Mouse (Mus musculus) embryonic facial prominence, embryonic 11.5 days (tissue): ENCODE data around the gene Wnt3a. TPM values are rescaled to one million over a fixed set of nuclear protein-coding genes. Genes with fewer than 3 reads are reported as not detected.
A peak's percentile ranks its signal among the peaks of the same experiment; 100 is the strongest.

Source experiments
- ATAC-seq: fragments of 200-750 bp; cut with Nextera tagmentation; replicated peaks from 2 replicates; pipeline ENCODE4 v1.8.0; 2017; ENCODE audit warnings: low read depth; ENCODE audit not compliant: insufficient number of reproducible peaks, low FRiP score, low TSS enrichment
- DNase-seq: peaks from one replicate; pipeline ENCODE4 v3.0.0-alpha.2; 2015; ENCODE audit warnings: low spot score
- H3K27ac ChIP-seq: fragments of 300-500 bp; sonication (generic); replicated peaks from 2 replicates; pipeline ENCODE4 v1.5.1; 2014; ENCODE audit warnings: mild to moderate bottlenecking, low read depth, low read length, control low read depth
- H3K27me3 ChIP-seq: fragments of 300-500 bp; sonication (generic); 2 replicates; pipeline ENCODE4 v1.6.1; 2014; ENCODE audit warnings: mild to moderate bottlenecking, low read length, moderate library complexity, mixed read lengths; ENCODE audit not compliant: control insufficient read depth, insufficient read depth
- H3K36me3 ChIP-seq: fragments of 300-500 bp; sonication (generic); replicated peaks from 2 replicates; pipeline ENCODE4 v1.6.1; 2014; ENCODE audit warnings: low read depth, mild to moderate bottlenecking, low read length, moderate library complexity, mixed read lengths; ENCODE audit not compliant: control insufficient read depth, insufficient read depth
- H3K4me1 ChIP-seq: fragments of 300-500 bp; sonication (generic); 2 replicates; pipeline ENCODE4 v1.6.1; 2014; ENCODE audit warnings: low read length, mixed read lengths; ENCODE audit not compliant: control insufficient read depth, insufficient read depth
- H3K4me2 ChIP-seq: fragments of 300-500 bp; sonication (generic); 2 replicates; pipeline ENCODE4 v1.6.1; 2014; ENCODE audit warnings: low read depth, mild to moderate bottlenecking, control low read depth, low read length, moderate library complexity
- H3K4me3 ChIP-seq: fragments of 300-500 bp; sonication (generic); 2 replicates; pipeline ENCODE4 v1.5.1; 2014; ENCODE audit warnings: low read depth, low read length, control low read depth
- H3K9ac ChIP-seq: fragments of 300-500 bp; sonication (generic); replicated peaks from 2 replicates; pipeline ENCODE4 v1.6.1; 2014; ENCODE audit warnings: mild to moderate bottlenecking, control low read depth, low read length
- H3K9me3 ChIP-seq: fragments of 300-500 bp; sonication (generic); replicated peaks from 2 replicates; pipeline ENCODE4 v1.6.1; 2016; ENCODE audit warnings: mild to moderate bottlenecking, low read length, inconsistent platforms, mixed read lengths; ENCODE audit not compliant: control insufficient read depth
- WGBS: fragments of 180-500 bp; shearing (Covaris S2); extraction: QIAGEN DNeasy Blood & Tissue Kit; methylation state at CpG from one replicate; pipeline ENCODE4 v1.1.7; 2014; 5-methylcytosine and 5-hydroxymethylcytosine counted together
- polyA plus RNA-seq: library from polyadenylated mRNA; unstranded; fragments of >200 nt; fragmentation: Nextera tagmentation; extraction: Ambion mirVana; gene quantifications from 2 replicates; pipeline ENCODE4 v1.2.1, GENCODE M21; 2014

Gene Wnt3a
- polyA plus RNA-seq, 1 experiment from 2014 or later = 0.77 TPM

DNA sequence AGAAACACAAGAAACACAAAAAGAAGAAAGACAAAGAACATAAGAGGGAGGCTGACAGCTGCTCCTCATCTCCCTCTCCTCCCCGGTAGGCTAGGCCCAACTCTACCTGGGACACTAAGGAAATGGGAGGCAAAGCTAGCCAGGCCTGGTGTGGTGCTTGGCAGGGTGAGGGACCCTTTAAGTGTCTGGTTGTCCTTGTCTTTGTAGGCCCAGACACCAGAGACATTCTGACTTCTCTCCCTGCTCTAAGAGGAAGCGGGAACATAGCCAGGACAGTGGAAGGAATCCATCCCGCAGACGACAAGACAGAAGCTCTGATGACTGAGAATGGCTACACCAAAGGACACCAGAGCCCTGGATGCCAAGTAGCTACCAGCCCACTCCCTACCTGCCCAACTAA is 80.5 kb downstream of the Wnt3a start:
- H3K27me3 ChIP-seq = no peaks in the 10 kb centered on the region
- ATAC-seq (no peak), DNase-seq (no peak)
- no peak overlapping the region for H3K27ac ChIP-seq
- no peak overlapping the region for H3K9ac ChIP-seq
- no peak overlapping the region for H3K4me3 ChIP-seq
- H3K9me3 ChIP-seq = no peaks in the 10 kb centered on the region
- 92% methylated on average over 4 of the region's 4 CpGs for WGBS
- H3K36me3 ChIP-seq = peaks cover 3% of the 10 kb centered on the region
- H3K4me2 ChIP-seq = no peak overlapping the region
- H3K4me1 ChIP-seq = peaks cover 3% of the 10 kb centered on the region; the same call in 1 of the 2 replicates

GRCm38 (mm10) chr11:59209580-59209979 is 81.0 kb downstream of the Wnt3a start:
- Histone ChIP-seq H3K9ac (no peak overlapping the region), H3K36me3 (peaks cover 3% of the 10 kb centered on the region), H3K4me1 (peaks cover 3% of the 10 kb centered on the region; the same call in 1 of the 2 replicates), H3K27ac (no peak overlapping the region), H3K4me2 (peak overlapping the region; percentile 77), H3K9me3 (no peaks in the 10 kb centered on the region), H3K4me3 (peak overlapping the region; percentile 90), H3K27me3 (no peaks in the 10 kb centered on the region)
- no peak for DNase-seq
- no peak for ATAC-seq
- 83% methylated on average over 5 of the region's 5 CpGs for WGBS

GRCm38 (mm10) chr11:59209003-59209441 is 81.5 kb downstream of the Wnt3a start:
- 14% methylated on average over 18 of the region's 18 CpGs for WGBS
- peak overlapping the region; percentile 90 for H3K4me3 ChIP-seq
- H3K27ac ChIP-seq = no peak overlapping the region
- no peaks in the 10 kb centered on the region for H3K9me3 ChIP-seq
- peak; percentile 75 for DNase-seq
- peak; percentile 44; the same call in 1 of the 2 replicates for ATAC-seq
- H3K9ac ChIP-seq = peak overlapping the region; percentile 86
- H3K4me2 ChIP-seq = peak overlapping the region; percentile 77
- H3K27me3 ChIP-seq = no peaks in the 10 kb centered on the region
- H3K4me1 ChIP-seq = peaks cover 3% of the 10 kb centered on the region; the same call in 1 of the 2 replicates
- H3K36me3 ChIP-seq = peaks cover 3% of the 10 kb centered on the region

DNA sequence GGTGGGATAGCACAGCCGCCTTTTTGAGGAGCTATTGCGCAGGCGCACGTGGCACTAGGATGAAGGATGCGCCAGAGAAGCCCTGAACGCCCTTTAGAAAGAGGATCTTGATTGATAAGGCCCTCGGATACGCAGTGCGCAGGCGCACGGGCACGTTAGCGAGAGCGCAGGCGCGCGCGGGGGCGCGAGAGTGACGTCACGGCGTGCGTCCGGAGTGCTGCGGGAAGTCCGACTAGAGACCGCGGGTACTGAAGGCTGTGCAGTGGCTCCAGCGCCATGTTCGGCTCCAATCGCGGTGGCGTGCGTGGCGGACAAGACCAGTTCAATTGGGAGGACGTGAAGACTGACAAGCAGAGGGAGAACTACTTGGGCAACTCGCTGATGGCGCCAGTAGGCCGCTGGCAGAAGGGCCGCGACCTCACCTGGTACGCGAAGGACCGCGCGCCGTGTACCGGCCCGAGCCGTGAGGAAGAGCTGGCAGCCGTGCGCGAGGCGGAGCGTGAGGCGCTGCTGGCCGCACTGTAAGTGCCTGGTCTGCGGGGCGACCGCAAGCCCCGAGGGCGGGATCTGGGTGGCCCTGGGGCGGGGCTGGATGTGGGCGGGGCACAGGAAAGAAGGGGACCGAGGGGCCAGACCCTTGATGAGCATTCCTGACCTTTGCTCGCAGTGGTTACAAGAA is 82.3 kb downstream of the Wnt3a start, which contains the start of gene 2310033P09Rik:
TSS of gene 2310033P09Rik (plus strand) at position 169 of the 679 bp plus-strand sequence.
- peak; percentile 62 for ATAC-seq
- Histone ChIP-seq H3K9me3 (no peaks in the 10 kb centered on the region), H3K4me1 (peaks cover 3% of the 10 kb centered on the region; the same call in 1 of the 2 replicates), H3K27me3 (no peaks in the 10 kb centered on the region), H3K4me2 (peak within 1 kb of the TSS; percentile 77), H3K4me3 (peak within 1 kb of the TSS; percentile 90), H3K27ac (peak within 1 kb of the TSS; percentile 89), H3K36me3 (peaks cover 3% of the 10 kb centered on the region), H3K9ac (peak within 1 kb of the TSS; percentile 86)
- under 1% methylated on average over 65 of the region's 67 CpGs for WGBS
- peak; percentile 97 for DNase-seq

GRCm38 (mm10) chr11:59202081-59202995 is 88.2 kb downstream of the Wnt3a start, which contains the start of gene Mrpl55:
Gene Mrpl55, plus strand, starts transcription at chr11:59202486.
- ATAC-seq = peak; percentile 90
- no peaks in the 10 kb centered on the region; the same call in none of the 2 replicates for H3K36me3 ChIP-seq
- under 1% methylated on average over 63 of the region's 63 CpGs for WGBS

GRCm38 (mm10) chr11:59201216-59202002 is 89.1 kb downstream of the Wnt3a start:
- no peak overlapping the region for H3K27ac ChIP-seq
- no peaks in the 10 kb centered on the region for H3K9me3 ChIP-seq
- H3K9ac ChIP-seq = peak overlapping the region; percentile 85
- DNase-seq (no peak), ATAC-seq (no peak)
- no peaks in the 10 kb centered on the region for H3K27me3 ChIP-seq
- H3K4me3 ChIP-seq = peak overlapping the region; percentile 84
- 33% methylated on average over 16 of the region's 16 CpGs for WGBS
- H3K4me1 ChIP-seq = no peaks in the 10 kb centered on the region; the same call in 1 of the 2 replicates
- peak overlapping the region; percentile 76 for H3K4me2 ChIP-seq
- no peaks in the 10 kb centered on the region; the same call in none of the 2 replicates for H3K36me3 ChIP-seq

More at GRCm38 (mm10) chr11:59202081-59202995, 88.2 kb downstream of the Wnt3a start, which contains the start of gene Mrpl55:
- Histone ChIP-seq H3K9ac (peak within 1 kb of the TSS; percentile 85), H3K4me3 (peak within 1 kb of the TSS; percentile 84), H3K9me3 (no peaks in the 10 kb centered on the region), H3K4me2 (peak within 1 kb of the TSS; percentile 76), H3K27ac (peak within 1 kb of the TSS; percentile 35; the same call in 1 of the 2 replicates), H3K4me1 (no peaks in the 10 kb centered on the region; the same call in 1 of the 2 replicates), H3K27me3 (no peaks in the 10 kb centered on the region)
- peak; percentile 96 for DNase-seq
